Mouse (Mus musculus) bone marrow, adult 2 months (tissue): ENCODE results near the gene Agbl4. TPM values are rescaled to one million over a fixed set of nuclear protein-coding genes. Genes with fewer than 3 reads are reported as not detected.
A peak's percentile ranks its signal among the peaks of the same experiment; 100 is the strongest.

Experiments used
- H3K27ac ChIP-seq: fragments of 200-500 bp; 2 replicates; pipeline ENCODE4 v1.5.1; 2012; ENCODE audit warnings: low read depth, mild to moderate bottlenecking, control low read depth, inconsistent platforms, low read length; ENCODE audit not compliant: control insufficient read depth, poor library complexity, insufficient read depth
- H3K4me1 ChIP-seq: fragments of 200-500 bp; 2 replicates; pipeline ENCODE4 v1.6.1; 2011; ENCODE audit warnings: low read length; ENCODE audit not compliant: control insufficient read depth, insufficient read depth
- H3K4me3 ChIP-seq: fragments of 200-500 bp; replicated peaks from 2 replicates; pipeline ENCODE3; 2011; ENCODE audit warnings: mild to moderate bottlenecking, low read depth, low read length, control low read depth; ENCODE audit not compliant: control insufficient read depth
- CTCF ChIP-seq: fragments of 200-500 bp; IDR thresholded peaks from 2 replicates; pipeline ENCODE4 v1.5.1; 2011; ENCODE audit warnings: low read length, control low read depth; ENCODE audit not compliant: control insufficient read depth, insufficient read depth
- POLR2A ChIP-seq: fragments of 200-500 bp; IDR thresholded peaks from 2 replicates; pipeline ENCODE4 v1.6.1; 2011; ENCODE audit warnings: low read depth, mild to moderate bottlenecking, control low read depth, low read length, borderline replicate concordance; ENCODE audit not compliant: control insufficient read depth
- WGBS: fragments of 180-500 bp; shearing (Covaris S2); methylation state at CpG from one replicate; pipeline ENCODE4 v1.1.7; 2018; 5-methylcytosine and 5-hydroxymethylcytosine counted together
- polyA plus RNA-seq: library from polyadenylated mRNA; stranded (reverse); fragments of >200 nt; gene quantifications from 2 replicates; pipeline ENCODE4 v1.2.4, GENCODE M21; 2011; ENCODE audit warnings: low replicate concordance; ENCODE audit not compliant: missing spikeins, insufficient read depth, insufficient read length

Agbl4 gene
- polyA plus RNA-seq, 1 experiment, result not detected

GRCm38 (mm10) chr4:111495949-111496348 lies 1098.5 kb downstream of the Agbl4 start:
- TF ChIP-seq CTCF, result peak; percentile 65
- no peak for TF ChIP-seq POLR2A
- H3K4me1 ChIP-seq, result no peaks in the 10 kb centered on the region
- 5% methylated on average over 2 of the region's 2 CpGs for WGBS

GRCm38 (mm10) chr4:111498751-111499150 lies 1101.3 kb downstream of the Agbl4 start:
- no peak overlapping the region for H3K27ac ChIP-seq
- 48% methylated on average over 3 of the region's 3 CpGs for WGBS

More at GRCm38 (mm10) chr4:111495949-111496348, 1098.5 kb downstream of the Agbl4 start:
- no peak overlapping the region for H3K4me3 ChIP-seq
- no peak overlapping the region for H3K27ac ChIP-seq

GRCm38 (mm10) chr4:111501441-111501840 lies 1104.0 kb downstream of the Agbl4 start:
- Histone ChIP-seq H3K4me3 (no peak overlapping the region), H3K27ac (no peak overlapping the region), H3K4me1 (no peaks in the 10 kb centered on the region)
- WGBS, result 68% methylated on average over 1 of the region's 1 CpGs
- TF ChIP-seq CTCF (no peak), POLR2A (no peak)

More at GRCm38 (mm10) chr4:111498751-111499150, 1101.3 kb downstream of the Agbl4 start:
- no peak for TF ChIP-seq POLR2A
- TF ChIP-seq CTCF, result no peak
- Histone ChIP-seq H3K4me1 (no peaks in the 10 kb centered on the region), H3K4me3 (no peak overlapping the region)

- Histone ChIP-seq H3K4me3 (no peak overlapping the region), H3K4me1 (no peaks in the 10 kb centered on the region), H3K27ac (no peak overlapping the region)
- 64% methylated on average over 5 of the region's 5 CpGs for WGBS
- no peak for TF ChIP-seq CTCF
- no peak for TF ChIP-seq POLR2A
These were observed 1105.7 kb downstream of the Agbl4 start for GRCm38 (mm10) chr4:111502965-111503727.

GRCm38 (mm10) chr4:111504952-111505351 lies 1107.5 kb downstream of the Agbl4 start:
- no peak overlapping the region for H3K27ac ChIP-seq
- H3K4me1 ChIP-seq, result no peaks in the 10 kb centered on the region
- no peak for TF ChIP-seq POLR2A
- TF ChIP-seq CTCF, result no peak
- 80% methylated on average over 2 of the region's 2 CpGs for WGBS
- no peak overlapping the region for H3K4me3 ChIP-seq

GRCm38 (mm10) chr4:111510129-111510528 lies 1112.7 kb downstream of the Agbl4 start:
- Histone ChIP-seq H3K27ac (no peak overlapping the region), H3K4me3 (no peak overlapping the region), H3K4me1 (no peaks in the 10 kb centered on the region)
- no peak for TF ChIP-seq CTCF
- no peak for TF ChIP-seq POLR2A
- 41% methylated on average over 2 of the region's 2 CpGs for WGBS

GRCm38 (mm10) chr4:111513921-111514320 lies 1116.5 kb downstream of the Agbl4 start:
- 66% methylated on average over 3 of the region's 3 CpGs for WGBS
- Histone ChIP-seq H3K4me1 (no peaks in the 10 kb centered on the region), H3K4me3 (no peak overlapping the region), H3K27ac (no peak overlapping the region)
- TF ChIP-seq POLR2A (no peak), CTCF (no peak)

GRCm38 (mm10) chr4:111516136-111516535 lies 1118.7 kb downstream of the Agbl4 start:
- WGBS, result 78% methylated on average over 2 of the region's 2 CpGs
- TF ChIP-seq POLR2A, result no peak
- no peak for TF ChIP-seq CTCF
- no peak overlapping the region for H3K27ac ChIP-seq
- H3K4me1 ChIP-seq, result no peaks in the 10 kb centered on the region
- H3K4me3 ChIP-seq, result no peak overlapping the region
